Mouse (Mus musculus) left cerebral cortex, postnatal 14 days (tissue): ENCODE measurements around the gene Dennd6b. TPM values are rescaled to one million over a fixed set of nuclear protein-coding genes. Genes with fewer than 3 reads are reported as not detected.

ENCODE experiments used
- DNase-seq, 2 experiments: peaks; one replicate each; pipeline ENCODE4 v3.0.0; 2021 to 2022; ENCODE audit warnings: low spot score in 2 of 2, mixed read lengths in 1 of 2
- intact Hi-C: fragments of 180-260 bp; cut with DNase I; formaldehyde crosslinking; loops from one replicate; pipeline ENCODE4 v1.15.1; 2025
- total RNA-seq, 2 experiments: library from RNA; stranded (reverse); gene quantifications; 2 replicates each; pipeline ENCODE4 v1.2.3; 2021

Gene Dennd6b
- total RNA-seq, 2 experiments from 2014 or later, result 41.3 to 42.7 TPM

DNA sequence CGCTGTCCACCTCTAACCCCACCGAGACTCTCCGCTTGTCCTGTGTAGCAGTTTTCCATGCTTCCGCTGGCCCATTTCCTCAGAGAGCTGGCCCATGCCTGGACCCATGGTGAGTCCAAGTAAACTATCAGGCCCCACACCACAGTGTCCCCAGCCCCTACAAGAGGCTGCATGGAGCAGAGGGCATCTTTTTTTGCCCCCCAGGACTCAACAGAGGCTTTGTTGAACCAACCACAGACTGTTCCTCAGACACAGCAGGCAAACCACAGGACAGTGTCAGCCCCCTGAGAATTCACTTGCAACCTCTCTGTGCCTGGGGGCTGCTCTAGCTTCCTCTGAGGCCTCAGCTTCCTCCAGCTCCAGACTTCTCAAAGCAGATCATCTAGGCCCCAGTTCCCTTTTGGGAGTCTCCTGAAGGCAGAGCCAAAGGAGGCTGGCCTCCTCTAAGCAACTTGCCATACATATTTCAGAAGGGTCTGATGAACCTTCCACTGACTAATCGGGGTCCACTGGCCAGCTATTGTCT, 24.7 kb downstream of the Dennd6b start:
- intact Hi-C loops, result no loop called here
- no peak for DNase-seq

DNA sequence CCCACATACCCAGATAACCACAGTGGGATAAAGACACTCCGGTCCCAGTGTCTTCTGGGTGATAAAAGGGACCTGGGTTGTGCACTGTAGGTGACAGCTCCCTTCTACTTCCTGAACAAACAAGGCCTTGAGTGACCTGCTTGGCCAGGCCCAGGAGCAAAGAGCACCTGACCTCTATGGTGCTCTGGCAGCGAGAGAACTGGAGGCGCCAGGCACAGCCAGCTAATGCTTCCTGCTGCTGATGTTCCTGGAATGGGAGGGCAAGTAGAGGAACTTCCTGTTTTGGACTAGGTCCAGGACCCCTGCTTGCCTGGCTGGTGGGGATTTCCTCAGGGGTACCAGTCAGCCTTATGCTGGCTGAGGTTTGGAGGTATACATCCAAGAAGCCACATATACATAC, 26.2 kb downstream of the Dennd6b start:
- intact Hi-C loops, result no loop called here

DNA sequence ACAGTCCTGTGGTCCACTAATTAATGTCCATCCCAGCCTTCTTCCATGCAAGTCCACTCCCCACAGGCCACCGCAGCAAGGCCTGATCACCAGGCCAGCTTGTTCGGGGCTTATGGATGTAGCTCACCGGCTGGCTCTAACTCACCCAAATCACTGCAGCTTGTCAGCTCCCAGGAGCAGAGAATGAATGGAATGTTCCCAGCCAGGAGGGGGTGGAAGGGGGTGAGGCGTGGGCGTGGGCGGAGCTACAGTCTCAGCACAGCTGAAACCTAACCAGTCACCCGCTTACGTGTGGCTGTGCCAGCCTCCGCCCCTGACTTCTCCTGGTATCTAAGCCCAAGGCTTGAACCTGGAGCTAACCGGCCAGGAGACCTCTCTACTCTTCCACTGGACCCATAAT, 26.9 kb downstream of the Dennd6b start:
- intact Hi-C loops, result no loop called here

More for the DNA sequence above, 26.2 kb downstream of the Dennd6b start:
- no peak for DNase-seq

DNA sequence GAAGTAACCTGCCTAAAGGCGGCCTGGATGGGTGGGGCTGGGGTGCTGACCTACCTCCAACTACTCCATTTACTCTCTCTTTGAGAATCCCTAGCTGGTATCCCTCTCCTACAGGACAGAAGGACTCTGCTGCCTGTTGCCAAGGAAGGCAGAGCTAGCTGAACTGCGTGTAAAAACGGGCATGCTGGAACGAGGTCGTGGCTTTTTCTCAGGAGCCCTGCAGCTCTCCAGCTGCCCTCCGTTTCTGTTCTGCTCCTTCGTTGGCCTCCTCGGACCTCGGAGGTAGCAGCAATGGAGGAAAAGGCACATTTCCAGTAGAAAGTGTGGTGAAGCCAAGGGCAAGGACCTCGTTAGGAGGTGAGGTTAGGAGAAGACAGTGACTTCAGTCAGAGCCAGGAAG, 27.4 kb downstream of the Dennd6b start:
- DNase-seq, result no peak
- intact Hi-C loops, result no loop called here

More for the DNA sequence above, 26.9 kb downstream of the Dennd6b start:
- peak; percentile 83 to 92 for DNase-seq

DNA sequence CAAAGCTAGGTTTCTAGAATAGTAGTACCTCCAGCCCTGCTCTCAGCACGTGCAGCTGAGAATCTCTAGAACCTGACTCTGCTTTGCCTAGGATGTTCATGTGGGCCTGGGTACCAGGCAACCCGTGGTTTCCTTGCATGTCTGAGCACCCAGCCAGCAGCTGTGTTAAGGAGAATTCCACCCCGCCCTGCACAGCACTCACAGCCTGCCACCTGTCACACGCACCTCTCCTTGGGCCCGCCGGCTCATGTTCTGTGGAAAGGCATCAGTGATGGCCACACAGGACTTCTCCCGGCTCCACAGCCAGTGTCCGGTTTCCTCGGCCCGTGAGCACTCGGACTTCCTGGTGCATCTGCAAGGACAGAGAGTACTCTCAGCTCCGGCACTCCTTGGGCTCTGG, 30.8 kb downstream of the Dennd6b start:
- intact Hi-C loops, result no loop called here
- no peak for DNase-seq

DNA sequence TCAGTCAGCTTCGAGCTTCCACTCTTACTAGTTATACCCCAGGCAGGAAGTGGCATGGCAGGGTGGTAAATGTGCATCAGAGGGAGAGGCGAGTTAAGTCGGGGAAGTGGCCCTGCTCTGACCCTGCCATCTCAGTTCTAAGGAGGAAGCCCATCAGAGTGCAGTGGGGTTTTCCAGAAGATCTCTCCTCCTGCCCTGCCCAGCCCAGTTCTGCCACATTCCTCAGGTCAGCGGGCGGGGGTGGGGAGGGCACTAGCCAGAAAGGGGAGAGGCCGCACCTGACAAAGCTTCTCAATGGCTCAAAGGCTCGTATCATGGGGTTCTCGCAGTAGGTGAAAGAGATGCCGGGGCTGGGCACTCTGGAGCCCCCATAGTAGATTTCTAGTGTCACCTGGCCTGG, 34.9 kb downstream of the Dennd6b start:
- DNase-seq, result no peak
- intact Hi-C loops, result no loop called here

DNA sequence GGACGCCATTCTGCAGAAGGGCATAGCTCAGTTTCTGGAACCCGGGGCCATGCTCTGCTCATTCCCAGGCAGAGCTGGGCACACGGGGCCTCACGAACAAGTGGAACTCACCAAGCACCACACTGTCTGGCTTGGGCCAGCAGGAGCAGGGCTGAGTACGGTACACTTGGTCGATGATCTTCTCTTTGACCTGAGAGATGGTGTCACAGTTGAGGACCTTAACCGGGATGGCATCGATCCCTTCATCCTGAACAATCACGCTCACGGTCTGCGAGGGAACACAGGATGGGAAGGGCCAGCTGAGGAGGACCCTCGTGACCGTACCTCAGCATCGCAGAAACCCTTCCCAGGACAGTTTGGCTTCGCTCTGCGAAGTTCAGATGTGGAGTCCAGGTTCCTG, 37.8 kb downstream of the Dennd6b start:
- DNase-seq, result no peak

DNA sequence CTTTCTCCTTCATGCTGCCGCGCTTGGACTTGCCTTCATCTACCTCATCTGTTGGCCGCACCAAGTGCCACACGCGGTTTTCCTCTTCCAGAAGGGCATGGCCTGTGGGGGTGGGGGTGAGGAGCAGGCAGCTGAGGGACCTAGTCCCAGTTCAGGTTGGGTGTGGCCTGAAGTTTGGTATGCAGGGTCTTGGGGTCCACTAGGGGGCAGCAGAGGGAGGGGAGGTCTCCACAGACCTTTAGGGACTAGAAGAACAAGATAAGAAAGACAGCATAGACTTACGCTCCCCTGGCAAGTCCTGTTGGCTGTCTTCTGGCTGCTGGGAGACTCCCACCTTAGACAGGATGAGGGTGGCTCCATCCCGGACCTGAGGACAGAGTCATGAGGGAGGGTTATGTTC, 38.3 kb downstream of the Dennd6b start:
- intact Hi-C loops, result loop anchor here (5.0 kb wide), 1 partner anchor 54 kb away; the partner anchor contains the start of gene Ppp6r2
- peak in 1 of 2 experiments; percentile 60 for DNase-seq

More for the DNA sequence above, 37.8 kb downstream of the Dennd6b start:
- intact Hi-C loops, result loop anchor here (5.0 kb wide), 1 partner anchor 54 kb away; the partner anchor contains the start of gene Ppp6r2

DNA sequence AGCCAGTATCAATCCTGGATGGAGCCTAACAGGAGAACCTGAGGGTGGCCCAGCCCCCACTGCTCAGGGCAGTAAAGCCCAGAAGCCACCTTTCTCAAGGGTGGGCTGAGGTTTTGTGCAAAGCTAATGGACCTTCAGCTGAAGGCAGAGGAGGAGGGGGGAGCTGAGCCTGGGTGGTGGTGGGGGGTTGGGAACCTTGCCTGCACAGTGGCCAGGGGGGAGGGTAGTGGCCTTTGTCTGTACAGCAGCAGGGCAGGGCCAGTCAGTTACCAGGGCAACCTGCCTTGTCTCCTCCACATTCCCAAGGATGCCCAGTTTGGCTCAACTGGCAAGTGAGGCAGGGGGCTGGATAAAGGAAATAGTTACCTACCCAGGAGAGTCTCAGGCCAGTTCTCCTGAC, 44.0 kb downstream of the Dennd6b start:
- intact Hi-C loops, result no loop called here
- no peak for DNase-seq

DNA sequence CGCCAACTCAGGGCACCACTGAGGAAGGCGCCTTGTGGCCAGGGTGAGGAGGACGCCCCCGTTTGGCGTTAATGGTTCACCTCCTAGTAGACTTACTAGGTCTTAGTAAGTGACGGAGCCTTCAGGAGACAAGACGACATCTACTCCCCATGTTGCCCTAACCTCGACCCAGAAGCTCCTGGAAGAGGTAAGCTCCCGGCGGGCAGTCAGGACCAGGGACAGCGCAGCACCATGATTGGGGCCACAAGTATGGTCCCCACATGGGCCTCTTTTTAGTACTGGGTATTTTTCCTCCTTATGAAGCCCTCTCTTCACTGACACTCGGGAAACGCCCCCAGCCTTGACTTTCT, 46.3 kb downstream of the Dennd6b start:
- DNase-seq, result no peak
- intact Hi-C loops, result no loop called here

DNA sequence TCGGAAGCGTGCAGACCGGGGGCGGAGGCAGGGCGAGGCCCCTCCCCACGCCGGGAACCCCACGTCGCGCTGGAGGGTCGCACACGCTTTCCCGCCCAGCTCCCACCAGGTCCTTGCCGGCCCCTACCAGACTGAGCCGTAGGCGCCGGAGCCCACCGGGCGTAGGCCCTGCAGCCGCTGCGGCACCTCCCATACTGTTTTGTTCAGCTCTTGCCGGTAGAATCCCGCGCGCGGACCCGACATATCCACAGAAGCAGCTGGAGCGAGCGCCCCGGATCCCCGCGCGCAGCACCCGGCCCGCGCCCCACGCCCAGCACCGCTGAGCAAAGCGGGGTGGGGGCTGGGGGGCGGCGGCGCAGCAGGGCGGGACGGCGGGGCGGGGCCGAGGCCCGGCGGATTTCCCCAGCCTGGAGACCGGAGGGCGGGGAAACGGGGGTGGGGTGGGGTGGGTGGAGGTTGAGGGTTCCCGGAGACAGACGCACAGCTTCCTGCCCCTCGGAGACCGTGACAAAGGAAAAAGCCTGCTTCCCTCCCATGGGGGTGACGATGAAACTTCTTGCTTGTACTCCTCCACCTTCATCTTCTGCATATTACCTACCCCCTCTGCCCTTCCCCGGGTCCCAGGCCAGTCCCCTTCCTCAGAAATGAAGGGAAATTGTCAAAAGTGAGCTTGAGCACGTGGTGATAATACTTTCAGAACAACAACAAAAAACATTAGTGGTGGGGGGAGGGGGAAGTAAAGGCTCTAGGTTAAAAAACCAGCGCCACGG, 46.8 kb downstream of the Dennd6b start, which contains the start of gene Mapk11:
Gene Mapk11 (minus strand): TSS at position 358 of the 770 bp plus-strand sequence.
- peak; percentile 47 to 53 for DNase-seq
- intact Hi-C loops, result no loop called here

DNA sequence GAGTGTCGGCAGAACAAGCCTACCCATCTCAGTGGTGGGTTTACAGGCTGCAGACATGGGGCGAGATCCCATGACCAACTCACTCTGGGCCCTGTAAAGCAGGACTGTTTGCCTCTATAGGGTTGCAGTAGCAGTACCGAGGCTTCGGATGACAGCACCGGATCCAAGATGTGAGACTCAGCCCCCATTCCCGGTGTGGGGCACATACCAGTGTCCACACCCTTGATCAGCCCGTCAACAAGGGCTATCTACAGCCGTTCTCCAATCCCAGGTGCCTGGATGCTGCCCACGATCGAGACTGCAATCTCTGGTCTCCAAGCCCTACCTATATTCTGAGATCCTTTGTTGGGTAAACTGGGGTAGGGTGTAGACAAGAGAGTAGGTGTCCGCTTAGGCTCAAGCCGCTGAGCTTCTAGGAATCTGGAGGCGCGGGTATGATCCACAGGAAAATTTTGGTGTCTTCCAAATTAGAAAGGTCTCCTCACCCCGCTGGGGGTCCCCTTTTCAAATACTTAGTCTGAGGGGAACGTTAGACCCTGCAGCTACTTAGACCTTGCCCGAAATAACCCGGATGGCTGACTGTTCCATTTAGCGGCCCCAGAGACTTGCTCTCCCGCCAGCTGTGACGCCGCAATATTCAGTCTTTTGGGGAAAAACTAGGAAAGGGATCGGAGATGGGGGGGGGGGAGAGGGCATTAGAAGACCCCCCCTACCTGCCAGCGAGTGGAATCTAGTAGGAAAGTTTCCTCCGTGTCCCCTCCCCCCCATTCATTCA, 47.6 kb downstream of the Dennd6b start:
- DNase-seq, result no peak
- intact Hi-C loops, result no loop called here

DNA sequence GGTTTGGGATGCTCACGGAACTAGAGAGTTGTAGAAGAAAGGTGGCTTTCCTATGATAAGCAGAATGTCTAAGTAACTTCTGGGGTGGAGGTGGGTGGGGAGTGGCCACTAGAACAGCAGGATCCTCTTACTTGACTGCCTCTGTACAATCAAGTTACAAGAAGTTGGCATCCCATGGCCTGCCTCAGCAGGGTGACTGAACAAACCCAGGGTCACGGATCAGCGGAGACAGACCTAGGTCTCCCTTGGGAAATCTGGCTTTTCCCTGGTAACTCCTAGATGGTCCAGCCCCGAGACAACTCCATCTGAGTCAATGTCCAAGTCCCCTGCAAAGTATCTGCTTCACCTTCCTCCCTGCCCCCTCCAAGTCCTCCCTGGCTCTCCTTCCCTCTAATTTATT, 48.4 kb downstream of the Dennd6b start:
- no peak for DNase-seq
- intact Hi-C loops, result no loop called here

DNA sequence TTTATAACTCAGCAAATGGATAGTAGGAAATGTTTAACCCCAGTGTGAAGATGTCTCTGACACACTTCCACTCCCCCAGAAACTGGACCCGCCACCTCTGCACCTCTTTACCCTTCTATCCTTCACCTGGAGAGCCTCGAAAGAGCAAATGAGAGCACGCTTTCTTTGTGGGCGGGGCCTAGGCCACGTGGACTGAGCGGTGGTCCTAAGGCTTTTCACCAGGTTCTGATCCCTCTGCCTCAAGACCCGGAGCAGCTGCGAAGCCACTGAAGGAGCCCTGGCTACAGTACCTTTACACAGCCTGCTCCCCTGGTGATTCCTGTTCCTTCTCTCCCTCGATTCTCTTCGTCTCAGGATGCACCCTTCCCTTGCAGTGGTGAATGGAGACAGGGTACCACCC, 48.8 kb downstream of the Dennd6b start:
- intact Hi-C loops, result no loop called here
- no peak for DNase-seq

DNA sequence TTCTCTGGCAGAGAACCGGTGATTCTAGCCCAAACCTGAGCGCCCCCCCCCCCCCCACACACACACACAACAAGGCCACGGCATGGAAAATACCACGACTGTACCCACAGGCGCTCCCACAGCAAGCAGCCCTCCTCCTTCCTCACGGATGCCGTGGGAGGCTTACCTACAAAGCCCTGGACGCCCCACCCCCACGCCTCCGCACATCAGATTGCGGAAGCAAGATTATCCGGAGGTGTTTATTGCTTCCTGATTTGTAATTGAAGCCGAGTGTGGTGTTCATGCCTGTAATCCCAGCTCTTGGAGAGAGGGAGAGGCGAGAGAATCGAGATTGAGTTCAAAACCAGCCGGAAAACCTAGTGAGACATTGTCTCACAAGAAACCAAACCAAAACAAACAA, 49.3 kb downstream of the Dennd6b start:
- intact Hi-C loops, result no loop called here

DNA sequence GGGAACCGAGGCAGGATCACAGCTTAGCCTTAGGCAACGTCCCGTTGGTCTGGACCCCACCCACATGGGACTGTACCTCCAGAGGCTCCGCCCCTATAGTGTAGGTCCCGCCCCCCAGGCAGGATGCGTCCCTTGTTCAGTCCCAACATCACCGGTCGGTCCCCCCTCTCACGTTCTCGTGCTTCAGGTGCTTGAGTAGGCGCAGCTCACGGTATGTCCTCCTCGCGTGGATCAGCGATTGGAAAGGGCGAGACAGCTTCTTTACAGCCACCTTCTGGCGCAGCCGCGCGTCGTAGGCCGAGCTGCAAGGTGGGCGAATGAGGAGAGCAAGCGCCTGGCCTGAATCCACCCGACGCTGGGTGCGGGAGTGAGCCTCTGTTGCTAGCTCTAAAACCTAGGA, 49.8 kb downstream of the Dennd6b start:
- intact Hi-C loops, result no loop called here
- DNase-seq, result peak; percentile 67 to 73

More for the DNA sequence above, 49.3 kb downstream of the Dennd6b start:
- peak in 1 of 2 experiments; percentile 49 for DNase-seq

DNA sequence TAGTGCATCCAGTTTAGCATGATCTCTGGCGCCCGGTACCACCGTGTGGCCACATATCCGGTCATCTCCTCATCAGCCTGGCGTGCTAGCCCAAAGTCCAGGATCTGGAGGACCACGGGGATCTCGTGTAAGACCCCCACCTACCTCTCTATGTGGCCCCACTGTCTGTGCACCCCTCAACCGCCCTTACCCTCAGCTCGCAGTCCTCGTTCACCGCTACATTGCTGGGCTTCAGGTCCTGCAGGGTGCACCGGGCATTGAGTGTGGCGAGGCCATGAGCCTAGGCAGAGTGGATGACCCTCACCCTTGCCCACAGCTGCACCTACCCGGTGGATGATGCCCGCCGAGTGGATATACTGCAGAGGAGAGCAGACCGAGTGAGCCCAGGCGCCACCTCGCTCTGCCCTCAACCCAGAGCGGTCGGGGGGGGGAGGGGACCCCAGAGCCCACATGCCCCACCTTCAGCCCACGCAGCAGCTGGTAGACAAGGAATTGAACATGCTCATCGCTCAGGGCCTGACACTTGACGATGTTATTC, 50.4 kb downstream of the Dennd6b start:
- DNase-seq, result no peak
- intact Hi-C loops, result no loop called here

DNA sequence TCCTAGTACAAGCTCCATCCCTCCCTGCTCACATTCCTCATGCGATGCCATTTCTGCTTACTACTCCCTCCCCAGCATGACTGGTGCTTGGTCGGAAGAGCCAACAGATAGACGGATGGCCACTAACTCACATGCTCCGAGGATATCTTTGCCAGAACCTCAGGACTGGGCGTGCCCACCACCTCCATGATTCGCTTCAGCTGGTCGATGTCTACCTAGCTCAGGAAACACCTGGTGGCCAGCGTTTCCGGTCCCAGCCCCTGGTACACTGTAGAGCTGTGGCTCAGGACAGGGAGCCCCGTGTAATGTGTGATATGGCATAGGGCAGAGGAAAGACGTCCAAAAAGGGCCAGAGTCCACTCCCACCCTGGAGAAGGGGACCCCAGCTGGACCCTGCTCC, 51.3 kb downstream of the Dennd6b start:
- intact Hi-C loops, result no loop called here
- no peak for DNase-seq

DNA sequence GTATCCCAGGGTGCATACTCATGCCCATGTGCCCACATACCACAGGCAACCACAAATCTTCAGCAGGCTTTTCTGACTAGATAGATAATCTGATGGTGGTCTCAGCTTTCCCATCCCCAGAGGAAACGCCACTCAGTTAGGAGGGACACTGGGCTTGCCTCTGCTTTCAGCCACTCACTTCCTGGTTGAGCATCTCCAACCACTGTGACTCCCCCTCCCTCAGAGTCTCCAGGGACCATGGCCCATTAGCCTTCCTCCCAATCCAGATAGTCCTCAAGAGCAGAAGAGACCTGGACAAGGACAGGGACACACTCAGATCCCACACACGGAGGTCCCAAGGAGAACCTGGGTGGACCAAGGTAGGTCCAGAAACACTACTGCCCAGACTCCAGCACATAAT, 53.2 kb downstream of the Dennd6b start:
- no peak for DNase-seq
- intact Hi-C loops, result no loop called here

DNA sequence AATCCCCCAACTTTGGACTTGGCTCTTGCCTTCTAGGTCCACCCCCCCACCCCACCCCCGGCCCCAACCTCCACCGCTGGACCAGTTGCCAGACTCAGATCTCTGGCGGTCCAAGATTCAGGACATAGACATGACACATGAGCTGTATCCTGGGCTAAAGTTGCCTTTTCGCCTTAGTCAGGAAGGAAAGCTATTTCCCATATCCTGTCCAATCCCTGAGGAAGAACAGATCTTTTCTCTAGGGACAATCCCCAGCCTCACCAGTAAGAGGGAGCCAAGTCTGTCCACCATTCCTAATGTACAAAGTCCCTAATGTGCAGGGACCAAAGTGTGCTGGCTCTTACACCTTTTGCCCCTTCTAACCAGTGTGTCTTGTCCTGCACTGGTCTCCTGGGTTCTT, 54.4 kb downstream of the Dennd6b start:
- DNase-seq, result no peak
- intact Hi-C loops, result no loop called here
